Mouse (Mus musculus): ENCODE data around the gene Prss46.

Gene Prss46

GRCm38 (mm10) chr9:110879191-110879920, 35.0 kb downstream of the Prss46 start, which contains the start of gene Als2cl:
Gene Als2cl (plus strand): TSS chr9:110879870.
- H3K27me3 ChIP-seq (ENCODE audit: control insufficient read depth, insufficient read depth, low read length, poor library complexity, severe bottlenecking) = no peaks in the 10 kb centered on the region
- DNase-seq (ENCODE audit: low read depth, low spot score) = no peak
- no peaks in the 10 kb centered on the region for H3K36me3 ChIP-seq (ENCODE audit: control insufficient read depth, insufficient read depth, low read length, poor library complexity, severe bottlenecking)

GRCm38 (mm10) chr9:110879998-110880561, 35.8 kb downstream of the Prss46 start, which contains the start of gene Tmie:
Gene Tmie (minus strand): TSS chr9:110880113.
- no peaks in the 10 kb centered on the region for H3K36me3 ChIP-seq (ENCODE audit: control insufficient read depth, insufficient read depth, low read length, poor library complexity, severe bottlenecking)
- no peaks in the 10 kb centered on the region for H3K27me3 ChIP-seq (ENCODE audit: control insufficient read depth, insufficient read depth, low read length, poor library complexity, severe bottlenecking)
- no peak for DNase-seq (ENCODE audit: low read depth, low spot score)

GRCm38 (mm10) chr9:110880772-110881171, 36.5 kb downstream of the Prss46 start:
- Histone ChIP-seq H3K36me3 (ENCODE audit: control insufficient read depth, insufficient read depth, low read length, poor library complexity, severe bottlenecking) (no peaks in the 10 kb centered on the region), H3K27me3 (ENCODE audit: control insufficient read depth, insufficient read depth, low read length, poor library complexity, severe bottlenecking) (no peaks in the 10 kb centered on the region)
- DNase-seq (ENCODE audit: low read depth, low spot score) = no peak

- H3K27me3 ChIP-seq (ENCODE audit: control insufficient read depth, insufficient read depth, low read length, poor library complexity, severe bottlenecking) = no peaks in the 10 kb centered on the region
- no peaks in the 10 kb centered on the region for H3K36me3 ChIP-seq (ENCODE audit: control insufficient read depth, insufficient read depth, low read length, poor library complexity, severe bottlenecking)
- DNase-seq (ENCODE audit: low read depth, low spot score) = no peak
Measured at GRCm38 (mm10) chr9:110881953-110882352, 37.6 kb downstream of the Prss46 start.

GRCm38 (mm10) chr9:110887388-110888303, 43.3 kb downstream of the Prss46 start:
- no peak for DNase-seq (ENCODE audit: low read depth, low spot score)
- no peaks in the 10 kb centered on the region for H3K36me3 ChIP-seq (ENCODE audit: control insufficient read depth, insufficient read depth, low read length, poor library complexity, severe bottlenecking)
- no peaks in the 10 kb centered on the region for H3K27me3 ChIP-seq (ENCODE audit: control insufficient read depth, insufficient read depth, low read length, poor library complexity, severe bottlenecking)

- DNase-seq (ENCODE audit: low read depth, low spot score) = no peak
- H3K27me3 ChIP-seq (ENCODE audit: control insufficient read depth, insufficient read depth, low read length, poor library complexity, severe bottlenecking) = no peaks in the 10 kb centered on the region
- H3K36me3 ChIP-seq (ENCODE audit: control insufficient read depth, insufficient read depth, low read length, poor library complexity, severe bottlenecking) = no peaks in the 10 kb centered on the region
Measured at GRCm38 (mm10) chr9:110888935-110889334, 44.6 kb downstream of the Prss46 start.

GRCm38 (mm10) chr9:110890026-110890783, 45.9 kb downstream of the Prss46 start:
- Histone ChIP-seq H3K27me3 (ENCODE audit: control insufficient read depth, insufficient read depth, low read length, poor library complexity, severe bottlenecking) (no peaks in the 10 kb centered on the region), H3K36me3 (ENCODE audit: control insufficient read depth, insufficient read depth, low read length, poor library complexity, severe bottlenecking) (no peaks in the 10 kb centered on the region)
- DNase-seq (ENCODE audit: low read depth, low spot score) = no peak

- Histone ChIP-seq H3K27me3 (ENCODE audit: control insufficient read depth, insufficient read depth, low read length, poor library complexity, severe bottlenecking) (no peaks in the 10 kb centered on the region), H3K36me3 (ENCODE audit: control insufficient read depth, insufficient read depth, low read length, poor library complexity, severe bottlenecking) (no peaks in the 10 kb centered on the region)
- DNase-seq (ENCODE audit: low read depth, low spot score) = no peak
Measured at GRCm38 (mm10) chr9:110891077-110891828, 46.9 kb downstream of the Prss46 start.

GRCm38 (mm10) chr9:110892552-110892951, 48.2 kb downstream of the Prss46 start:
- Histone ChIP-seq H3K36me3 (ENCODE audit: control insufficient read depth, insufficient read depth, low read length, poor library complexity, severe bottlenecking) (no peaks in the 10 kb centered on the region), H3K27me3 (ENCODE audit: control insufficient read depth, insufficient read depth, low read length, poor library complexity, severe bottlenecking) (no peaks in the 10 kb centered on the region)
- DNase-seq (ENCODE audit: low read depth, low spot score) = no peak

GRCm38 (mm10) chr9:110893429-110893828, 49.1 kb downstream of the Prss46 start:
- no peak for DNase-seq (ENCODE audit: low read depth, low spot score)
- Histone ChIP-seq H3K36me3 (ENCODE audit: control insufficient read depth, insufficient read depth, low read length, poor library complexity, severe bottlenecking) (no peaks in the 10 kb centered on the region), H3K27me3 (ENCODE audit: control insufficient read depth, insufficient read depth, low read length, poor library complexity, severe bottlenecking) (no peaks in the 10 kb centered on the region)

- DNase-seq (ENCODE audit: low read depth, low spot score) = no peak
- no peaks in the 10 kb centered on the region for H3K36me3 ChIP-seq (ENCODE audit: control insufficient read depth, insufficient read depth, low read length, poor library complexity, severe bottlenecking)
Measured at GRCm38 (mm10) chr9:110895507-110895906, 51.2 kb downstream of the Prss46 start.

GRCm38 (mm10) chr9:110895994-110896393, 51.7 kb downstream of the Prss46 start:
- no peak for DNase-seq (ENCODE audit: low read depth, low spot score)
- no peaks in the 10 kb centered on the region for H3K27me3 ChIP-seq (ENCODE audit: control insufficient read depth, insufficient read depth, low read length, poor library complexity, severe bottlenecking)
- no peaks in the 10 kb centered on the region for H3K36me3 ChIP-seq (ENCODE audit: control insufficient read depth, insufficient read depth, low read length, poor library complexity, severe bottlenecking)

More at GRCm38 (mm10) chr9:110895507-110895906, 51.2 kb downstream of the Prss46 start:
- no peaks in the 10 kb centered on the region for H3K27me3 ChIP-seq (ENCODE audit: control insufficient read depth, insufficient read depth, low read length, poor library complexity, severe bottlenecking)

GRCm38 (mm10) chr9:110896595-110896994, 52.3 kb downstream of the Prss46 start:
- DNase-seq (ENCODE audit: low read depth, low spot score) = peak; percentile 5
- no peaks in the 10 kb centered on the region for H3K27me3 ChIP-seq (ENCODE audit: control insufficient read depth, insufficient read depth, low read length, poor library complexity, severe bottlenecking)

More at GRCm38 (mm10) chr9:110896595-110896994, 52.3 kb downstream of the Prss46 start:
- no peaks in the 10 kb centered on the region for H3K36me3 ChIP-seq (ENCODE audit: control insufficient read depth, insufficient read depth, low read length, poor library complexity, severe bottlenecking)

Data from splenic B cell, adult 2 months (primary cell).